In genomic region chr2:91237511-91238080, GRCm38 (mm10) we compare ENCODE assay signal across 9 mouse cellular contexts. TPM values are rescaled to one million over a fixed set of nuclear protein-coding genes. Genes with fewer than 3 reads are reported as not detected.
DNase-seq lines count a peak whose midpoint lies in the region; ATAC-seq and TF ChIP-seq lines count a peak whose summit lies in the region.
"Not testable (repeated sequence)": the region's sequence is repeated elsewhere in the genome, so short reads cannot be mapped to it uniquely, and the experiment has no call there.
"Had no signal": no experiment of that assay in that cellular context is flagged by ENCODE, and none has a peak within 500 bp of the region (broad histone marks: within the 10 kb centered on the region; RNA-seq: fewer than 3 reads in every experiment).

No protein-coding gene starts in this region.

- not testable (repeated sequence) for H3K27me3 ChIP-seq in forebrain, embryonic 12.5 days; hindbrain, embryonic 10.5 days (ENCODE audit: insufficient read depth, poor library complexity, severe bottlenecking); kidney, embryonic 15.5 days; liver, postnatal 0 days (ENCODE audit: insufficient read depth, low read length); midbrain, postnatal 0 days (ENCODE audit: insufficient read depth, low read length); testis, adult 2 months (ENCODE audit: control insufficient read depth, insufficient read depth, low read length)

- not testable (repeated sequence) for TF ChIP-seq POLR2A in testis, adult 2 months (IDR thresholded peaks at IDR 0.05; ENCODE audit: control insufficient read depth, low read depth, low read length)

- ATAC-seq in forebrain, embryonic 12.5 days (ENCODE audit: low FRiP score): peak; percentile 34
- not testable (repeated sequence) for ATAC-seq in kidney, embryonic 15.5 days (replicated peaks; ENCODE audit: low FRiP score)
- peak; percentile 60 for ATAC-seq in liver, postnatal 0 days
- peak; percentile 75 for ATAC-seq in midbrain, postnatal 0 days (ENCODE audit: low FRiP score)

- H3K9ac ChIP-seq in forebrain, embryonic 12.5 days; liver, postnatal 0 days (replicated peaks): not testable (repeated sequence)
- H3K9ac ChIP-seq in kidney, embryonic 15.5 days: peak overlapping the region; percentile 41; the same call in 1 of the 2 replicates
- peak overlapping the region; percentile 60 for H3K9ac ChIP-seq in midbrain, postnatal 0 days (replicated peaks; ENCODE audit: low read length, poor library complexity, severe bottlenecking)

- peak overlapping the region; percentile 54 for H3K4me3 ChIP-seq in forebrain, embryonic 12.5 days (replicated peaks)
- peak overlapping the region; percentile 56 for H3K4me3 ChIP-seq in hindbrain, embryonic 10.5 days
- peak overlapping the region; percentile 61 for H3K4me3 ChIP-seq in kidney, embryonic 15.5 days (replicated peaks)
- peak overlapping the region; percentile 61 for H3K4me3 ChIP-seq in liver, postnatal 0 days (ENCODE audit: low read depth, low read length)
- H3K4me3 ChIP-seq in midbrain, postnatal 0 days (ENCODE audit: low read depth, low read length): peak overlapping the region; percentile 51
- H3K4me3 ChIP-seq in testis, adult 2 months (ENCODE audit: control insufficient read depth, low read depth, low read length): peak overlapping the region; percentile 89

- peaks cover 10% of the 10 kb centered on the region; the same call in 1 of the 2 replicates for H3K4me1 ChIP-seq in forebrain, embryonic 12.5 days
- H3K4me1 ChIP-seq in hindbrain, embryonic 10.5 days (replicated peaks): peaks cover 11% of the 10 kb centered on the region
- not testable (repeated sequence) for H3K4me1 ChIP-seq in kidney, embryonic 15.5 days; midbrain, postnatal 0 days (ENCODE audit: insufficient read depth, low read length); testis, adult 2 months (ENCODE audit: control insufficient read depth, insufficient read depth, low read length)
- H3K4me1 ChIP-seq in liver, postnatal 0 days (ENCODE audit: insufficient read depth): peaks cover 13% of the 10 kb centered on the region; the same call in 1 of the 2 replicates

- TF ChIP-seq CTCF in liver, postnatal 0 days (IDR thresholded peaks at IDR 0.05; ENCODE audit: low read depth): peak; percentile 43
- peak; percentile 64 for TF ChIP-seq CTCF in midbrain, postnatal 0 days (IDR thresholded peaks at IDR 0.05)
- not testable (repeated sequence) for TF ChIP-seq CTCF in testis, adult 2 months (IDR thresholded peaks at IDR 0.05; ENCODE audit: control insufficient read depth, insufficient read depth, insufficient replicate concordance, low read depth, low read length)

- H3K36me3 ChIP-seq in forebrain, embryonic 12.5 days (replicated peaks); kidney, embryonic 15.5 days; liver, postnatal 0 days (replicated peaks; ENCODE audit: insufficient read depth, low read length); midbrain, postnatal 0 days (ENCODE audit: insufficient read depth, low read length); testis, adult 2 months (ENCODE audit: control insufficient read depth, insufficient read depth, low read length): not testable (repeated sequence)
- peaks cover 12% of the 10 kb centered on the region; the same call in 1 of the 2 replicates for H3K36me3 ChIP-seq in hindbrain, embryonic 10.5 days

- peak overlapping the region; percentile 95 for H3K27ac ChIP-seq in forebrain, embryonic 12.5 days
- H3K27ac ChIP-seq in hindbrain, embryonic 10.5 days: peak overlapping the region; percentile 88
- peak overlapping the region; percentile 96 for H3K27ac ChIP-seq in kidney, embryonic 15.5 days
- H3K27ac ChIP-seq in liver, postnatal 0 days (ENCODE audit: low read depth): peak overlapping the region; percentile 92
- peak overlapping the region; percentile 78 for H3K27ac ChIP-seq in midbrain, postnatal 0 days (ENCODE audit: low read depth, low read length)
- H3K27ac ChIP-seq in testis, adult 2 months (ENCODE audit: control insufficient read depth, insufficient read depth, low read depth, low read length): not testable (repeated sequence)

- 33% methylated on average over 4 of the region's 4 CpGs for WGBS in forebrain, embryonic 12.5 days
- 28% methylated on average over 4 of the region's 4 CpGs for WGBS in hindbrain, embryonic 10.5 days
- WGBS in kidney, embryonic 15.5 days: 17% methylated on average over 4 of the region's 4 CpGs
- 16% methylated on average over 4 of the region's 4 CpGs for WGBS in liver, postnatal 0 days (ENCODE audit: insufficient replicate concordance)
- 25% methylated on average over 4 of the region's 4 CpGs for WGBS in midbrain, postnatal 0 days

- not testable (repeated sequence) for TF ChIP-seq EP300 in liver, postnatal 0 days (IDR thresholded peaks at IDR 0.05; ENCODE audit: low read depth)

- H3K9me3 ChIP-seq in forebrain, embryonic 12.5 days; hindbrain, embryonic 10.5 days; kidney, embryonic 15.5 days (replicated peaks); liver, postnatal 0 days (ENCODE audit: low read length); midbrain, postnatal 0 days (ENCODE audit: low read length): not testable (repeated sequence)

- peak; percentile 54 for DNase-seq in ES-CJ7 (ENCODE audit: low read depth, low spot score)
- peak; percentile 47 for DNase-seq in cerebellum, adult 9-11 months
- not testable (repeated sequence) for DNase-seq in hindbrain, embryonic 10.5 days (ENCODE audit: low spot score); liver, postnatal 0 days
- DNase-seq in midbrain, postnatal 0 days (ENCODE audit: low spot score): peak; percentile 44

- peak overlapping the region; percentile 77 for H3K4me2 ChIP-seq in forebrain, embryonic 12.5 days
- peak overlapping the region; percentile 86 for H3K4me2 ChIP-seq in kidney, embryonic 15.5 days
- peak overlapping the region; percentile 87 for H3K4me2 ChIP-seq in liver, postnatal 0 days (ENCODE audit: low read depth, low read length)
- H3K4me2 ChIP-seq in midbrain, postnatal 0 days (ENCODE audit: low read depth, low read length, poor library complexity, severe bottlenecking): peak overlapping the region; percentile 32

RNA-seq across cellular contexts. Expression of gene Ddb2, which starts 0.8 kb away (rescaled TPM):
- 10.3 TPM in 2 replicates for polyA plus RNA-seq in forebrain, embryonic 12.5 days (2016; fragmentation: Nextera tagmentation; extraction: Ambion mirVana)
- 8.3 and 10.5 TPM in 2 replicates for polyA plus RNA-seq in hindbrain, embryonic 10.5 days (2016; fragmentation: Nextera tagmentation; extraction: Ambion mirVana)
- 16.2 and 17.0 TPM in 2 replicates for polyA plus RNA-seq in kidney, embryonic 15.5 days (2015; fragmentation: Nextera tagmentation; extraction: Ambion mirVana)
- 4.0 and 4.2 TPM in 2 replicates for polyA plus RNA-seq in liver, postnatal 0 days (2015; fragmentation: Nextera tagmentation; extraction: Ambion mirVana)
- 7.9 and 11.5 TPM in 2 replicates for total RNA-seq in midbrain, postnatal 0 days (2014; rRNA removed)
- polyA plus RNA-seq in midbrain, postnatal 0 days (2015; fragmentation: Nextera tagmentation; extraction: Ambion mirVana): 13.4 and 14.2 TPM in 2 replicates
- 13.2 and 13.7 TPM in 2 replicates for polyA plus RNA-seq in testis, adult 2 months (2012; rRNA removed)

RNA-seq across cellular contexts. Expression of gene Pacsin3, which starts 18.2 kb away (rescaled TPM):
- polyA plus RNA-seq in forebrain, embryonic 12.5 days (2016; fragmentation: Nextera tagmentation; extraction: Ambion mirVana): 28.1 and 29.1 TPM in 2 replicates
- polyA plus RNA-seq in hindbrain, embryonic 10.5 days (2016; fragmentation: Nextera tagmentation; extraction: Ambion mirVana): 30.0 and 38.5 TPM in 2 replicates
- polyA plus RNA-seq in kidney, embryonic 15.5 days (2015; fragmentation: Nextera tagmentation; extraction: Ambion mirVana): 39.9 and 40.3 TPM in 2 replicates
- 27.8 and 28.5 TPM in 2 replicates for polyA plus RNA-seq in liver, postnatal 0 days (2015; fragmentation: Nextera tagmentation; extraction: Ambion mirVana)
- 17.5 and 22.6 TPM in 2 replicates for total RNA-seq in midbrain, postnatal 0 days (2014; rRNA removed)
- polyA plus RNA-seq in midbrain, postnatal 0 days (2015; fragmentation: Nextera tagmentation; extraction: Ambion mirVana): 17.7 and 18.7 TPM in 2 replicates
- polyA plus RNA-seq in testis, adult 2 months (2012; rRNA removed): 3.9 and 5.7 TPM in 2 replicates
- total RNA-seq: monocyte, adult 5-6 weeks had no signal

RNA-seq across cellular contexts. Expression of gene Arfgap2, which starts 27.2 kb away (rescaled TPM):
- polyA plus RNA-seq in forebrain, embryonic 12.5 days (2016; fragmentation: Nextera tagmentation; extraction: Ambion mirVana): 93.2 and 97.1 TPM in 2 replicates
- polyA plus RNA-seq in hindbrain, embryonic 10.5 days (2016; fragmentation: Nextera tagmentation; extraction: Ambion mirVana): 93.6 and 94.4 TPM in 2 replicates
- polyA plus RNA-seq in kidney, embryonic 15.5 days (2015; fragmentation: Nextera tagmentation; extraction: Ambion mirVana): 86.6 and 92.2 TPM in 2 replicates
- 64.2 and 65.1 TPM in 2 replicates for polyA plus RNA-seq in liver, postnatal 0 days (2015; fragmentation: Nextera tagmentation; extraction: Ambion mirVana)
- 47.7 and 51.1 TPM in 2 replicates for total RNA-seq in midbrain, postnatal 0 days (2014; rRNA removed)
- 53.0 and 56.8 TPM in 2 replicates for polyA plus RNA-seq in midbrain, postnatal 0 days (2015; fragmentation: Nextera tagmentation; extraction: Ambion mirVana)
- polyA plus RNA-seq in testis, adult 2 months (2012; rRNA removed): 29.1 and 34.6 TPM in 2 replicates

RNA-seq across cellular contexts. Expression of gene Acp2, which starts 34.9 kb away (rescaled TPM):
- polyA plus RNA-seq in forebrain, embryonic 12.5 days (2016; fragmentation: Nextera tagmentation; extraction: Ambion mirVana): 33.2 and 33.9 TPM in 2 replicates
- 29.6 and 34.9 TPM in 2 replicates for polyA plus RNA-seq in hindbrain, embryonic 10.5 days (2016; fragmentation: Nextera tagmentation; extraction: Ambion mirVana)
- 27.1 and 27.3 TPM in 2 replicates for polyA plus RNA-seq in kidney, embryonic 15.5 days (2015; fragmentation: Nextera tagmentation; extraction: Ambion mirVana)
- 13.0 and 14.1 TPM in 2 replicates for polyA plus RNA-seq in liver, postnatal 0 days (2015; fragmentation: Nextera tagmentation; extraction: Ambion mirVana)
- 44.7 and 45.2 TPM in 2 replicates for total RNA-seq in midbrain, postnatal 0 days (2014; rRNA removed)
- polyA plus RNA-seq in midbrain, postnatal 0 days (2015; fragmentation: Nextera tagmentation; extraction: Ambion mirVana): 35.1 and 36.4 TPM in 2 replicates
- 11.9 and 12.0 TPM in 2 replicates for polyA plus RNA-seq in testis, adult 2 months (2012; rRNA removed)

RNA-seq across cellular contexts. Expression of gene Nr1h3, which starts 35.0 kb away (rescaled TPM):
- polyA plus RNA-seq in forebrain, embryonic 12.5 days (2016; fragmentation: Nextera tagmentation; extraction: Ambion mirVana): 1.4 TPM in 2 replicates
- 2.0 and 2.1 TPM in 2 replicates for polyA plus RNA-seq in hindbrain, embryonic 10.5 days (2016; fragmentation: Nextera tagmentation; extraction: Ambion mirVana)
- polyA plus RNA-seq in kidney, embryonic 15.5 days (2015; fragmentation: Nextera tagmentation; extraction: Ambion mirVana): 2.2 and 3.3 TPM in 2 replicates
- 30.0 and 31.0 TPM in 2 replicates for polyA plus RNA-seq in liver, postnatal 0 days (2015; fragmentation: Nextera tagmentation; extraction: Ambion mirVana)
- total RNA-seq in midbrain, postnatal 0 days (2014; rRNA removed): 0.82 and 3.8 TPM in 2 replicates
- polyA plus RNA-seq in midbrain, postnatal 0 days (2015; fragmentation: Nextera tagmentation; extraction: Ambion mirVana): 0.70 and 1.9 TPM in 2 replicates
- 20.0 and 22.8 TPM in 2 replicates for polyA plus RNA-seq in testis, adult 2 months (2012; rRNA removed)

Comparison
In these comparisons a context has a peak if more than half of its experiments do, and no peak if none do; other contexts are left out.
1. H3K4me2 ChIP-seq: peak in every context shown above with its lines; median percentile 87 in liver, postnatal 0 days; 86 in kidney, embryonic 15.5 days; 77 in forebrain, embryonic 12.5 days; 32 in midbrain, postnatal 0 days.